Mouse (Mus musculus): ENCODE results near the gene Col13a1. TPM values are rescaled to one million over a fixed set of nuclear protein-coding genes. Genes with fewer than 3 reads are reported as not detected.

Gene Col13a1
- total and polyA plus RNA-seq, 3 experiments: not detected

- Histone ChIP-seq H3K27ac (ENCODE audit: insufficient read depth, low read depth) (no peak overlapping the region), H3K27me3 (replicated peaks) (peaks cover 89% of the 10 kb centered on the region), H3K4me3 (replicated peaks in 1 of 3; ENCODE audit: low read depth in 2 of 3, low read length in 2 of 3, poor library complexity in 1 of 3) (no peak overlapping the region), H3K79me2 (replicated peaks; ENCODE audit: control insufficient read depth, extremely low read depth, insufficient read depth, poor library complexity, severe bottlenecking) (no peaks in the 10 kb centered on the region), H3K4me1 (ENCODE audit: control insufficient read depth in 1 of 2, insufficient read depth in 2 of 2) (no peaks in the 10 kb centered on the region), H3K9me3 (replicated peaks; ENCODE audit: low read length) (peaks cover 13% of the 10 kb centered on the region), H3K36me3 (replicated peaks in 1 of 2; ENCODE audit: control insufficient read depth in 1 of 2, insufficient read depth in 1 of 2, low read length in 1 of 2) (no peaks in the 10 kb centered on the region), H3K9ac (ENCODE audit: insufficient read depth, low read depth) (no peak overlapping the region), H3K4me2 (ENCODE audit: insufficient read depth, low read depth, poor library complexity, severe bottlenecking) (no peak overlapping the region)
- dilution Hi-C loops (cut with MboI; ENCODE audit: extremely low pct_ligation_motif_present, extremely low pct_unique_long_range_greater_than_20kb, low sequenced_read_pairs): no loop called here
- peak in 1 of 2 experiments; percentile 44; a peak in 2 of 4 replicates for TF ChIP-seq CTCF (conservative IDR thresholded peaks at IDR 0.05 in 1 of 2, IDR thresholded peaks at IDR 0.05 in 1 of 2; ENCODE audit: low read depth in 2 of 2, low read length in 2 of 2)
- TF ChIP-seq RAD21 (IDR thresholded peaks at IDR 0.05; ENCODE audit: low read depth, low read length): peak; percentile 3
- TF ChIP-seq NELFE (IDR thresholded peaks at IDR 0.05; ENCODE audit: low read depth, low read length): no peak
- no peak for TF ChIP-seq SIN3A (IDR thresholded peaks at IDR 0.05; ENCODE audit: low read length)
- DNase-seq (ENCODE audit: extremely low read depth): peak; percentile 8
- in situ Hi-C loops (cut with MboI; ENCODE audit: low pct_ligation_motif_present, low pct_unique_long_range_greater_than_20kb, low sequenced_read_pairs): no loop called here
These were observed 72.7 kb downstream of the Col13a1 start for GRCm38 (mm10) chr10:61906226-61906625.

- TF ChIP-seq POLR2A (IDR thresholded peaks at IDR 0.05; ENCODE audit: low read depth, low read length) (no peak), ETS1 (conservative IDR thresholded peaks at IDR 0.05; ENCODE audit: low read depth, low read length) (no peak), TBP (conservative IDR thresholded peaks at IDR 0.05; ENCODE audit: low read depth, low read length) (no peak), ZMIZ1 (IDR thresholded peaks at IDR 0.05; ENCODE audit: low read depth, low read length) (no peak), USF2 (conservative IDR thresholded peaks at IDR 0.05; ENCODE audit: low read depth, low read length) (no peak), GABPA (IDR thresholded peaks at IDR 0.05; ENCODE audit: insufficient replicate concordance, low read depth, low read length) (no peak), TCF12 (IDR thresholded peaks at IDR 0.05; ENCODE audit: low read depth, low read length) (no peak), RCOR1 (conservative IDR thresholded peaks at IDR 0.05; ENCODE audit: low read depth, low read length) (no peak), CHD2 (IDR thresholded peaks at IDR 0.05; ENCODE audit: low read length) (no peak), JUN (IDR thresholded peaks at IDR 0.05; ENCODE audit: insufficient read depth, low read depth, low read length) (no peak), BHLHE40 (IDR thresholded peaks at IDR 0.05; ENCODE audit: low read depth, low read length) (no peak), CHD1 (IDR thresholded peaks at IDR 0.05; ENCODE audit: low read depth, low read length) (no peak), EP300 (IDR thresholded peaks at IDR 0.05; ENCODE audit: low read length) (no peak), PAX5 (IDR thresholded peaks at IDR 0.05; ENCODE audit: low read length) (no peak), SIN3A (IDR thresholded peaks at IDR 0.05; ENCODE audit: low read length) (no peak), MXI1 (IDR thresholded peaks at IDR 0.05; ENCODE audit: low read depth, low read length) (no peak)
- no peaks in the 10 kb centered on the region for H3K79me2 ChIP-seq (replicated peaks; ENCODE audit: control insufficient read depth, extremely low read depth, insufficient read depth, poor library complexity, severe bottlenecking)
- dilution Hi-C loops (cut with MboI; ENCODE audit: extremely low pct_ligation_motif_present, extremely low pct_unique_long_range_greater_than_20kb, low sequenced_read_pairs): no loop called here
These were observed 73.6 kb downstream of the Col13a1 start for GRCm38 (mm10) chr10:61905308-61905707.

More at GRCm38 (mm10) chr10:61905308-61905707, 73.6 kb downstream of the Col13a1 start:
- H3K27me3 ChIP-seq (replicated peaks): peaks cover 88% of the 10 kb centered on the region
- H3K9me3 ChIP-seq (replicated peaks; ENCODE audit: low read length): peaks cover 13% of the 10 kb centered on the region
- DNase-seq (ENCODE audit: extremely low read depth): no peak
- H3K4me3 ChIP-seq (replicated peaks in 1 of 3; ENCODE audit: low read depth in 2 of 3, low read length in 2 of 3, poor library complexity in 1 of 3): no peak overlapping the region
- H3K27ac ChIP-seq (ENCODE audit: insufficient read depth, low read depth): no peak overlapping the region
- no peaks in the 10 kb centered on the region for H3K36me3 ChIP-seq (replicated peaks in 1 of 2; ENCODE audit: control insufficient read depth in 1 of 2, insufficient read depth in 1 of 2, low read length in 1 of 2)
- no peak overlapping the region for H3K9ac ChIP-seq (ENCODE audit: insufficient read depth, low read depth)
- no peak overlapping the region for H3K4me2 ChIP-seq (ENCODE audit: insufficient read depth, low read depth, poor library complexity, severe bottlenecking)
- H3K4me1 ChIP-seq (ENCODE audit: control insufficient read depth in 1 of 2, insufficient read depth in 2 of 2): no peaks in the 10 kb centered on the region
- in situ Hi-C loops (cut with MboI; ENCODE audit: low pct_ligation_motif_present, low pct_unique_long_range_greater_than_20kb, low sequenced_read_pairs): no loop called here
